Mouse (Mus musculus) intestine, postnatal 0 days (tissue): ENCODE measurements around the gene Ogg1. TPM values are rescaled to one million over a fixed set of nuclear protein-coding genes. Genes with fewer than 3 reads are reported as not detected.

Experiments
- ATAC-seq: fragments of 200-750 bp; cut with Nextera tagmentation; 2 replicates; pipeline ENCODE4 v1.8.0; 2017; ENCODE audit warnings: mild to moderate bottlenecking, moderate TSS enrichment, moderate library complexity
- H3K27ac ChIP-seq: fragments of 300-500 bp; sonication (generic); 2 replicates; pipeline ENCODE4 v1.5.1; 2014; ENCODE audit warnings: mild to moderate bottlenecking, low read depth, low read length, moderate library complexity
- H3K27me3 ChIP-seq: fragments of 300-500 bp; sonication (generic); replicated peaks from 2 replicates; pipeline ENCODE4 v1.6.1; 2014; ENCODE audit warnings: low read length, mixed read lengths; ENCODE audit not compliant: control insufficient read depth, insufficient read depth
- H3K36me3 ChIP-seq: fragments of 300-500 bp; sonication (generic); 2 replicates; pipeline ENCODE4 v1.6.1; 2014; ENCODE audit warnings: mild to moderate bottlenecking, moderate library complexity; ENCODE audit not compliant: control insufficient read depth, insufficient read depth
- H3K4me1 ChIP-seq: fragments of 300-500 bp; sonication (generic); replicated peaks from 2 replicates; pipeline ENCODE4 v1.6.1; 2014; ENCODE audit warnings: antibody characterized with exemption, low read length, mixed read lengths; ENCODE audit not compliant: control insufficient read depth, insufficient read depth
- H3K4me2 ChIP-seq: fragments of 300-500 bp; sonication (generic); replicated peaks from 2 replicates; pipeline ENCODE4 v1.6.1; 2014; ENCODE audit warnings: low read depth, mild to moderate bottlenecking, moderate library complexity
- H3K4me3 ChIP-seq: fragments of 300-500 bp; sonication (generic); 2 replicates; pipeline ENCODE4 v1.5.1; 2014; ENCODE audit warnings: low read depth, low read length
- H3K9ac ChIP-seq: fragments of 300-500 bp; sonication (generic); 2 replicates; pipeline ENCODE4 v1.6.1; 2014; ENCODE audit warnings: mild to moderate bottlenecking, low read depth, low read length
- H3K9me3 ChIP-seq: fragments of 300-500 bp; sonication (generic); 2 replicates; pipeline ENCODE4 v1.6.1; 2016; ENCODE audit warnings: mixed run types; ENCODE audit not compliant: control insufficient read depth
- CTCF ChIP-seq: sonication (generic); IDR thresholded peaks from 2 replicates; pipeline ENCODE4 v1.5.1; 2016; ENCODE audit warnings: low read depth, mild to moderate bottlenecking, control low read depth, antibody characterized with exemption, moderate library complexity
- WGBS: fragments of 180-500 bp; shearing (Covaris S2); extraction: QIAGEN DNeasy Blood & Tissue Kit; methylation state at CpG from one replicate; pipeline ENCODE4 v1.1.7; 2014; 5-methylcytosine and 5-hydroxymethylcytosine counted together
- polyA plus RNA-seq: library from polyadenylated mRNA; unstranded; fragments of >200 nt; fragmentation: Nextera tagmentation; extraction: Ambion mirVana; gene quantifications from 2 replicates; pipeline ENCODE4 v1.2.1, GENCODE M21; 2015

Ogg1 gene
- polyA plus RNA-seq, 1 experiment from 2014 or later, result 9.7 TPM

DNA sequence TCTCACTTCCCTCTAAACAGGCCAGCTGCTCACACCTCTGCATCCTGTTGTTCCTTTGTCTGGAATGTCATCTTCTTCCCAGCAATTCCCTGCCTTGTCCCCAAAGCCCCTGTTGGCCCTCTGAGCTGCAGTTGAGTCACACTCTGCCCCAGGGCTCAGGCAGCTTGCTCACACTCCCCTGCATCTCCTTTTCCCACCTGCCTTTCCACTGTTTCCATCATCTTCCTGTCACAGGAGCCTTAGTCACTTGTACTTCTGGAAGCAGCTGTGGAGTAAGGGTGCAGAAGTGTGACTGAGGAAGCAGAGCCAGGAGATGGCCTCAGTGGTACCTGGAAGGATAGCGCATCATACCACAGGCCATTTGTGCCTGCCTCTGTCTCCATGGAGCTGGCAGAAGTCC is 35.5 kb downstream of the Ogg1 start:
- no peak overlapping the region for H3K4me3 ChIP-seq
- WGBS, result 95% methylated on average over 1 of the region's 1 CpGs
- H3K9me3 ChIP-seq, result no peaks in the 10 kb centered on the region
- H3K4me2 ChIP-seq, result no peak overlapping the region
- no peaks in the 10 kb centered on the region for H3K4me1 ChIP-seq
- no peak overlapping the region for H3K27ac ChIP-seq
- peaks cover 12% of the 10 kb centered on the region; the same call in 1 of the 2 replicates for H3K36me3 ChIP-seq
- no peak for TF ChIP-seq CTCF
- no peak for ATAC-seq
- no peak overlapping the region for H3K9ac ChIP-seq
- no peaks in the 10 kb centered on the region for H3K27me3 ChIP-seq

DNA sequence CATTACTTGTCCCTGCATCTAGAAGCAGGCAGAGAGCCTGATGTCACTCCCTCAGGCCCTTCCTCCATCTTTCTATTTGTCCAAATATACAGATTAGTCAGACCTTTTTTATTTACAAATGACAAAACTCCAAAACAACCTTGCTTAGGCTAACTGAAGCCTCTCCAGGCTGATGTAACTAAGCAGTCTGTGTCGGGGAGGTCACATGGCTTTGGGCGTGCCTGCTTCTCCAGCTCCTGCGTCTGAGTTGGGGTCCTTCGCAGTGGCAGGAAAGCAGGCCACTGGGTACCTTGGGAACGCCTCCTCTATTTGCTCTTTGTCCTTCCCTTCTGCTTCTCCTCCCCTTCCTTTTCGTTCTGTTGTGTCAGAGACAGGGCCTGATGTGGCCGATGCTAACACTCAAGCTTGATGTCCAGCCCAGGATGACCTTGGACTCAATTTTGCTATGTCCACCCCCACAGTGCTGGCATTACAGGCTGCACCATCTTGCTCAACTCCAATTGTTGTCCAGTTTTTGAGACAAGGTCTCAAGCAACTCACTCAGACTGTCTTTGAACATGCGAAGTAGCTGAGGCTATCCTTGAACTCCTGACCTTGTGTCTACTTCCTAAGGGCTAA is 37.9 kb downstream of the Ogg1 start:
- H3K27me3 ChIP-seq, result no peaks in the 10 kb centered on the region
- H3K4me1 ChIP-seq, result no peaks in the 10 kb centered on the region
- H3K27ac ChIP-seq, result no peak overlapping the region
- H3K4me3 ChIP-seq, result no peak overlapping the region
- no peak for ATAC-seq
- no peak overlapping the region for H3K9ac ChIP-seq
- peaks cover 16% of the 10 kb centered on the region; the same call in 1 of the 2 replicates for H3K36me3 ChIP-seq
- H3K9me3 ChIP-seq, result no peaks in the 10 kb centered on the region
- TF ChIP-seq CTCF, result no peak
- 58% methylated on average over 8 of the region's 8 CpGs for WGBS
- no peak overlapping the region for H3K4me2 ChIP-seq

DNA sequence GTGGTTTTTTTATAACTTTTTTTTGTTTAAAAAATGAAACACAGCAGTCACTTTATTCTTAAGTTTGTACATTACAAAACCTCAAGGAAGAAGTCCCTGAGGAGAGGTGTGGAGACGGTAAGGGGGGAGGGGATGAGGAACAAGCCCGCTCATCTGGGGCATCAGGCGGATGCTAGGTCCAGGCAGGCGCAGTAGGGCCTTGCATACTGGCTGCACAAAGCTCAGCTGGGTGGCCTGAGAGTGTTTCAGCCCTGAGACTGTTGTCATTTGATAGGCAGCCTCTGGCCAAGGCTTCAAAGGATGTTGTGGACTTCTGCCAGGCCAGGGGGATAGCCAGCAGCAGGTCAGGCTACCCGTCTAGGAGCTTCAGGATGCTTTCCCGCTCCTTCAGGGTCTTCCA is 39.9 kb downstream of the Ogg1 start:
- Histone ChIP-seq H3K4me2 (no peak overlapping the region), H3K9me3 (no peaks in the 10 kb centered on the region), H3K4me1 (no peaks in the 10 kb centered on the region), H3K4me3 (no peak overlapping the region), H3K27ac (no peak overlapping the region), H3K36me3 (peaks cover 32% of the 10 kb centered on the region), H3K9ac (no peak overlapping the region), H3K27me3 (no peaks in the 10 kb centered on the region)
- 91% methylated on average over 6 of the region's 6 CpGs for WGBS
- no peak for ATAC-seq
- no peak for TF ChIP-seq CTCF

DNA sequence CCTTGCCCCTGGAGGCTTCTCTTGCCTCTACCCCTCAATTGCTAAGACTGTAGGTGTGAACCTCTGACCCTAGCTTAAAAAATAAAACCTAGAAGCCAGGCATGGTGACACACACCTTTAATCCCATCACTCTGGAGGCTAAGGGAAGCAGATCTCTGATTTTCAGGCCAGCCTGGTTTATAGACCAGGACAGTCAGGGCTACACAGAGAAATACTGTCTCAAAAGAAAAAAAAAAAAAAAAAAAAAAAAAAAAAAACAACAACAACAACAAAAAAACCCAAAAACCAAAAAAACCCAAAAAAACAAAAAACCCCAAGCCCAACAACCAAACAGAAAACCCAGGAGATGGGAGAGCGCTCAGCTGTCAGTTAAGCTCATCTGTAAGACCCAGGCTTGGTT is 40.8 kb downstream of the Ogg1 start:
- Histone ChIP-seq H3K9me3 (no peaks in the 10 kb centered on the region), H3K4me1 (no peaks in the 10 kb centered on the region), H3K9ac (no peak overlapping the region), H3K4me3 (no peak overlapping the region), H3K27me3 (no peaks in the 10 kb centered on the region), H3K36me3 (peaks cover 42% of the 10 kb centered on the region), H3K4me2 (no peak overlapping the region), H3K27ac (no peak overlapping the region)
- whole genome bisulfite sequencing, result 97% methylated on average over 1 of the region's 1 CpGs
- no peak for TF ChIP-seq CTCF
- no peak for ATAC-seq

DNA sequence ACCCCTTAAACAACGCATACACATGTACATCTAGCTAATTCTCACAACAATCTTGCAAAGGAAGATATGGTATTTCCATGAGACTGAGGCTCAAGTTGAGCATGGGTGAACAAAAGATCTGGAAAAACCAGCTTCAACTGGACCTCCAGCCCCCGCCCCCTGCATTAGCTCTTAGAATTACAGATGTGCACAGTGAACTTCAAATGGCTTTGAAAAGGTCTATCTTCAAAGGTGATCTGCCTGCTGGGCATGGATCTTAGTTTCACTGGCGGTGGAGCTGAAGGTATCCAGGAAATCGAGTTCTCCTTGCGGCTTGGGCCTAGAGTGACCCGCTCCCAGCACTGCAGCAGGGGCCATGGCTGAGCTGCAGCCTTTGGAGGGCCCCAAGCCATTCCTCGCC is 41.4 kb downstream of the Ogg1 start:
- no peaks in the 10 kb centered on the region for H3K9me3 ChIP-seq
- no peak overlapping the region for H3K9ac ChIP-seq
- H3K4me2 ChIP-seq, result no peak overlapping the region
- no peak overlapping the region for H3K27ac ChIP-seq
- ATAC-seq, result no peak
- H3K27me3 ChIP-seq, result no peaks in the 10 kb centered on the region
- no peak overlapping the region for H3K4me3 ChIP-seq
- H3K36me3 ChIP-seq, result peaks cover 47% of the 10 kb centered on the region
- TF ChIP-seq CTCF, result no peak
- H3K4me1 ChIP-seq, result no peaks in the 10 kb centered on the region
- 92% methylated on average over 7 of the region's 7 CpGs for WGBS

DNA sequence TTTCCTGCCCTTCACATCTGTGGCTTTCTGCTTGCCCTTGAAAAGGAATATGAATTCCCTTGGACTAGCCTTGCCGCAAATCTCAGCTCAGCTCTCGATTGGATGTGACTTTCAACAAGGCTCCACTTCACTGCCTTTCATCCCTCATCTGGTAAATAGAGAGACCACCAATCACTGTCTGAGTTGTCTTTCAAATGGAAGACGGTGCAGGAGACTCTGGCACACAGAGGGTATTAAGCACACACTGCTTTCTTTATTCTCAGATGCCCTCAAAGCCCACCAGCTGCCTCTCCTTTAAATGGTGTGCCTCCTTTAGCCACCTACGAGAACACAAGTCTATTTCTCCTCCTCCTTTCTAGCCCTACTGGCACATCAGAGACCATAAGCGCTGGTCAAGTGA is 41.8 kb downstream of the Ogg1 start:
- 91% methylated on average over 5 of the region's 5 CpGs for WGBS
- no peak for TF ChIP-seq CTCF

More for the DNA sequence above, 41.8 kb downstream of the Ogg1 start:
- Histone ChIP-seq H3K36me3 (peaks cover 52% of the 10 kb centered on the region), H3K4me2 (no peak overlapping the region), H3K9ac (no peak overlapping the region), H3K4me3 (no peak overlapping the region), H3K27ac (no peak overlapping the region), H3K4me1 (no peaks in the 10 kb centered on the region), H3K27me3 (no peaks in the 10 kb centered on the region), H3K9me3 (no peaks in the 10 kb centered on the region)
- ATAC-seq, result no peak
